Mouse (Mus musculus) left cerebral cortex, adult 9 months (tissue): Measurements from ENCODE around the gene Gtsf1.

ENCODE experiments used
- DNase-seq, 2 experiments: peaks; one replicate each; pipeline ENCODE4 v3.0.0; 2022; ENCODE audit warnings: low spot score in 2 of 2

Gene Gtsf1

DNA sequence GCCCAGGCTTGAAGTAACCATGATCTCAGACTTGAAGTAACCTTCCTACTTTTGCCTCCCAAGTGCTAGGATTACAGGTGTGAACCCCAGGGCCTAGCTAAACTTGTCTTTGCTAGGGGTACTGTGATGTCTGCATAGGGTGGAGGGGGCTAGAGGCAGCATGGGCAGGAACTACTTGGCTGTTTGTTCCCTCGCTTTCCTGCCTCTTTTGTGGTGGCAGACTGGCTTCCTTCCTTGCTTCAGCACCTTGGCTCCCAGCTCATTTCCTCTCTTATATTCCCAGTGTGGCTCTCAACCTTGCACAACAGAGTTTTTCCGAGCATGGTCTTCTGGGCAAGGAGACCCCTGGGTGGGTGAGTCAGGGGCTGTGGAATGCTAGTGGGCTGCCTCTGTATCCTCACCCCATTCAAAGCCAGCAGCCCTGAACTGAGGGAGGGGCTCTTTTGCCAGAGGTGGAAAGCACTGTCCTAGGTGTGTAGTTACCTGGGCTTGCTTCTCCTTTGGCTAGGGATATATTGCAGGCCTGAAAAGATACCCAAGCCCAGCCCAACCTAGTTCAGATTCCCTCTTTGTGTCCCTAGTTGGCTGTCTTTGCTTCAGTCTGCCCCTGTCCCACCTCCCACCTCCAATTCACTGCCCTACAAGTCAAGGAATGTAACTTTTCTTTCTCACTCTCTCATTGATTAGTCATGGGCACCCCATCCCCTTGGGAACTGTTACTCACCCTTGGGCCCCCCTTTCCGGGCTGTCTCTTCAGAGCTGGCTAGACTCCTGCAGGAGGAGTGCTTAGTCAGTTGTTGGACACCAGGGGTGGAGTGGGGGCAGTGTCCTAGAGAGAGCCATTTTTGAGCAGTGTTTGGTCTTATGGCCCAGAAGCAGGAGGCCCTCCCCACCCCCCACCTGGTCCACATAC, 52.3 kb downstream of the Gtsf1 start:
- no peak for DNase-seq

DNA sequence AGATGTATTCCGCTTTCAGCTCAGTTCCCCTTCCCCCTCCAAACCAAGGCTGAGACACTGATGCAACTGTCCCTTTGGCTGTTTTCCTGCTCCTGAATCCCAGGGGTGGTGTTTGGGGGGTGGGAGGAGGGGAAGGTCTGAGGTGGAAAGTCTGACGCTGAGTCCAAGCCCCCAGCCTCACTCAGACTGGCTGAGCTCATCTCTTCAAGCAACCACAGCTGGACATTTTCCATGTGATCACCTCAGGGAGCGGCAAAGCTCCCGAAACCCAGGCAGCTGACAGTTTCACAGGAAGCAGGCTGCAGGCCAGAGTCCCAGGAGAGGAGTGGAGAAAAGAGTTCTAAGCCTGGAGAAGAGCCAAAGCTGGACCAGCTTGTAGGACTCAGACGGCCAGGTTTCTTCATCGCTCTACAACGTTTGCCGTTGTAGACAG, 53.4 kb downstream of the Gtsf1 start:
- no peak for DNase-seq

DNA sequence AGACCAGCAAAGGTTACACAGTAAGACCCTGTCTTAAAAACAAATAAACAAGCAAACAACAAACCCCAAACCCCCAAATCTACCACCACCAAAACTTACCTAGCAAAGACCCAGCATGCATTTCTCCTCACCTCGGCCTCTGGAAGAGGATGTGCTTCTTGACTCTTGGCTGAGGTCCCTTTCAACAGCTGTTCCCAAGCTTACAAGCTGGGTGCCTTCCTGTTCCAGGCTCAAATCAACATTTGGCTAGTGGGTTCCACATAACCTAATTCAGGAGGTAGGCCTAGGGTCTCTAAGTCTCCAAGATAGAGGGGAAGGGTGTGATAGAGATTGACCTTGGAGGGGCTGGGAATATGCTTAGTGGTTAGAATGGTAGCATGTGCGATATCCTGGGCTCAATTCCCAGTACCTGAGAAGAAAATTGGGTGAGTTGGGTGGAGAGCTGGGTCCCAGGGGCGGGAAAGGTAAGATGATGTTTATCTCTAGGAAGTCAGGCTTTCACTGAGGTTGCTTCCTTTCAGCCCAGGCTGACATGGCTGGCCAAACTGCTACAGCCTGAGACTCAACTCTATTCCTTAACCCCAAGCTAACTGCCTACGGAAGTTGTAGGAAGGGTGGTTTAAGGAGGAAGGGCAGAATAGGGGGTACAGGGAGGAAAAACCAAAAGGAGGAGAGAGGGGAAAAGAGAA, 55.0 kb downstream of the Gtsf1 start:
- no peak for DNase-seq

DNA sequence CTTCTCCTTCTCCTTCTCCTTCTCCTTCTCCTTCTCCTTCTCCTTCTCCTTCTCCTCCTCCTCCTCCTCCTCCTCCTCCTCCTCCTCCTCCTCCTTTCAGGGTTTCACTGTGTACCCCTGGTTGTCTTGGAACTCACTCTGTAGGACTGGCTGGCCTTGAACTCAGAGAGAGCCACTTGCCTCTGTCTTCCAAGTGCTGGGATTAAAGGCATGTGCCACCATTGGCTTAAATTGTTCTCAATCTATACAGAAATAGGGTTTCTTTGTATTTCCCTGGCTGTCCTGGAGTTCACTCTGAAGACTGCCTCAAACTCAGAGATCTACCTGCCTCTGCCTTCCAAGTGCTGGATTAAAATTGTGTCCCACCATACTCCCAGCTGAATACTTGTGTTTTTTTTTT, 57.8 kb downstream of the Gtsf1 start:
- DNase-seq: no peak

GRCm38 (mm10) chr15:103371741-103372140, 58.5 kb downstream of the Gtsf1 start:
- no peak for DNase-seq

- no peak for DNase-seq
These were observed 59.1 kb downstream of the Gtsf1 start for GRCm38 (mm10) chr15:103371208-103371607.

DNA sequence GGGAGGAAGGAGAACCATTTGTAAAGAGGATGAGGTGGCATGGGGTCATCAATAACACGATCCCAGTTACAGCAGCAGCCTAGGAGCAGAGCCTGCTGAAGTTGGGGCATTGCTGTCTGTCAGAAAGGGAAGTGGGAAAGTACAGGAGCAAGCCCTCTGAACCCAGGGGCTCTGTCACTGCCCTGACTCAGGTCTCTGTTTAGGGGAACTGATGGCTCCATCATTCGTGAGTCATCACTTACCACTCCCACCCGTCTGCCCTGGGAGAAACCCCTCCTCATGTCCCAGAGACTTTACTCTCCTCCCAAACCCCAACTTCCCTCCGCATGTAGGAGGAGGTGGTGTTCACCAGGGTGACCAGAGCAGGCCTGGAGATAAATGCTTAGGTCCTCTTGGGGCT, 59.8 kb downstream of the Gtsf1 start:
- DNase-seq: no peak

- peak in 1 of 2 experiments; percentile 51 for DNase-seq
These were observed 61.1 kb downstream of the Gtsf1 start for GRCm38 (mm10) chr15:103369123-103369522.

DNA sequence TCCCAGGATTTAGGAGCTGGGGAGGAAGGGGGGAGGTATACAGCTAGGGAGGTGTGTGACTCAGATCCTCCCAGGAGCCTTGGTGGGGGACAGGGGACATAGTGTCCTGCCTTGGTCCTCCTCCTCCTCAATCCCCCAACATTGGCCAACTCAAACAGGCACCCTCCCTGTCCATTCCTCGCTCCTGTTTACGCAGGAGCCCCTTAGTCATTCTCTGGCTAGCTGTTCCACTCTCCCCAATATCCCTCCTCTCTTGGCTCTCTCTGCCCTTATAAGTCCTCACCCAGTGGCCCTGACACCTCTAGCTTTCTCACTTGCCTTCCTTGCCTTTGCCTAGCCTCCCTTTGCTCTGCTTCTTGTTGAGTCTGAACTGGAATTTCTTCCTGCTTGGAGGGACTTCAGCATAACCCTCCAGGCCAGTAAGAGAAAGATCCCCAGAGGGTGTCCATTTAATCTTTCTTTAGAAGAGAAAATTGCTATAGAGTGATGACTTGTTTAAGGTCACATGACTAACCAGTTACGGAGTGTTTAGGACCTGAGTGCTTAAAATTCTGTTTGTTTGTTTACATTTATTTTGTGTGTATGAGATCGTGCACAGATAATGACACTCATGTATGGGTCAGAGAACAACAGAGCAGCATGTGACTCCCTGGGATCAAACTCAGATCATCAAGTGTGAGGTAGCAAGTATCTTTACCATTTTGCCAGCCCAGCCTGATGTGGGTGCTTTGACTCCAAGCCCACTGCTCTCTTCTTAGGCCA, 61.9 kb downstream of the Gtsf1 start:
- no peak for DNase-seq

- no peak for DNase-seq
These were observed 63.7 kb downstream of the Gtsf1 start, which contains the start of gene Itga5 for GRCm38 (mm10) chr15:103366376-103367149. Gene Itga5 (minus strand): TSS chr15:103366763.

DNA sequence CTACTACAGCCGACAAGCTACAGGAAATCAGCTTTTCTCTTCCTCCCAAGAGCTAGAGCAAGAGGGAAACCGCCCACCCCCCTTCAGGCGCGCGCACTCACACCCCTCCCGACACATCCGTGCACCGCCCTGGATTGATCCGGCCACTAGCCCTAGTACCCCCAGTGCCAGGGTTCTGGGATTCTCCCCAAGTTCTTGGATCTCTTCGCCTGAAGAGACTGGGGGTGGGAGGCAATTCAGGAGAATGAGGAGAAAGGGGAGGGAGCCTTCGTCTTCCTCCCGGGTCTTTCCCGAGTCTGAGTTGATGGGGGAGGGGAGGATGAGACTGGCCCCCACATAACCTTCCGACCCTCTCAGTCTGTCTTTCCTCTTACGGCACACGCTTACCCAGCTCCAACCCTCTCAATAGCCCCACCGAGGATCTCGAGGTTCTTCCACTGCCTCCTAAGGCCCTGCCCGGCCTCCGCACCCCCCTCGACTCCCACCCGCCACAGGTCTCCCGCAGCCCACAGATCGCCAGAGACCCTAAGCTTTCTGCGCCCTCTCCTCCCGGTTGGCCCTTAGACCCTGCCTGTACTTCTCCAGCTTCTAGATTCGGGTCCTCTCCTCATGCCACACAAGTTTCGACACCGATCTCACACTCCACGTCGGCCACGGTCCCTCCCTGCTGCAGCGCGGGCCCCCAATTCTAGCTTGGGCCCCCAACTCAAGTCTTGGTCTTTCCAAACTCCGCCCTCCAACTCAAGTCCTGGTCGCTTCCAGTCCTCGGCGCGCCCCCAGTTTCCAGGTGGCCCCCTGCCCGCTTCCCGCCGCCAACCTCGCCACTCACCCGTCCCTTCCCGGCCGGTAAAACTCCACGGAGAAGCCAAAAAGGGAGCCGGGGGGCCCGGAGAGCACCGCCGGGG, 64.5 kb downstream of the Gtsf1 start:
- DNase-seq: no peak

DNA sequence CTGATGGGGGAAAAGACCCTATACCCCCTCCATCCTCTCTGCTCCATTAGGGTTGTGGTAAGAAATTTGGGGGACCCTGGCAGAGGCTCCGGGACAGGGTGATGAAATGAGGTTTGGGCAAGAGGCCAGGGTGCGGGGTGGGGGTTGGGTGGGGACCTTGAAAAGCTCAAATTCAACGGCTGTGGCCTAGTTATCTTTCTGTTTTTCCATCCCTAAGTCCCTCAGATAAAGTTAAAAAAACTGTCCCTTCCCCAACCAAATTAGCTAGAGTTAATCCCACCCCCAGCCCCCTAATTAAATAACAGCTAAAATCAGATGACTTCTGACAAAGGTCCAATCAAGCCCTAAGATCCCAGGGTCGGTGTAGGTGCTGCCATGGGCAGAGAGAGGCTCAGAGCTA, 65.5 kb downstream of the Gtsf1 start:
- DNase-seq: no peak

GRCm38 (mm10) chr15:103363809-103364208, 66.5 kb downstream of the Gtsf1 start:
- DNase-seq: no peak

- no peak for DNase-seq
These were observed 67.3 kb downstream of the Gtsf1 start for GRCm38 (mm10) chr15:103362950-103363349.

DNA sequence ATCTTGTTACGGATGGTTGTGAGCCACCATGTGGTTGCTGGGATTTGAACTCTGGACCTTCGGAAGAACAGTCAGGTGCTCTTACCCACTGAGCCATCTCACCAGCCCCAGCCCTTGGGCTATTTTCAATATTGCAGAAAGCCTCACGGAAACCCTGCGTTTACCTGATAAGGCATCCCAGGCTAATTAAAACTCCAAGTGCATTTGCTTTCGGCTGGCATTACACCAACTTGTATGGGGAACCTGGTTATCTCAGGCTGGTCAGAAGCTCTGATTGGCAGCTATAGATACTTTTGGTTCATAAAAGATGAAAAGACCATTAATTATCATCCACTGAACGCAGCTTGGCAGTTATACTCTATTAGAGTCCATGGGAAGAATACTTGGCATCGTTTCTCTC, 67.9 kb downstream of the Gtsf1 start:
- DNase-seq: no peak

GRCm38 (mm10) chr15:103361269-103361668, 69.0 kb downstream of the Gtsf1 start:
- DNase-seq: no peak

DNA sequence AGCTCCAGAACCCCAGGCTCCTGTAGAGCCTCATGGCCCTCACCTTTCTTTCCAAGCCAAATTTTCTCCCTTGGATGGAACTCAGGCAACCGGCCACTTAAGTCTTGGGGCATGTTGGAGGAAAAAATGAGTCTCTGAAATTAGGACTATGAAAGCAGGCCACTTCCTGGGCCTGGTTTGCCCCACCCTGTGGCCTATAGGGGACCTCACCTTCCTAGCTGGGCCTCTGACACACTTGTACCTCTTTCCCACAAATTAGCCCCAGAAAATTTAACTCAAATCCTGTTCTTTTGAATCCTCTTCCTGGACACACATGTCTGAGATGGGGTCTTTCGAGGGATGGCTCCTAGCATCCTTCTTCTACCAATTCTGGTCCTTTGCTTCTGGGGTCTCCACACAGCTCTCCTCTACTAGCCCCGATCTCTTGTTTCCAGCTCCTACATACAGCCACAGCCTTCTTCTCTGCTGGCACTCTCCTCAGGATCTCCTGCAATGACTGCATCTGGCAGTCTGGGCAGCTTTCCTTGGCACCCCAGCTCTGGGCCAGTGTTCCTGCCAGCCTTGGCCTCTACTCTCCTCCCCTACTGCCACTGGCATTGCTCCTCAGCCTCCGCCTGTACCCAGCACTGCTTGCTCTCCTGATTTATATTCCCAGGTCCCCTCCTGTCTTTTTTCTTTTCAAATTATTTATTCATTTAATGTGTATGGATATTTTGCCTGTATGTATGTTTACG, 70.2 kb downstream of the Gtsf1 start:
- no peak for DNase-seq

DNA sequence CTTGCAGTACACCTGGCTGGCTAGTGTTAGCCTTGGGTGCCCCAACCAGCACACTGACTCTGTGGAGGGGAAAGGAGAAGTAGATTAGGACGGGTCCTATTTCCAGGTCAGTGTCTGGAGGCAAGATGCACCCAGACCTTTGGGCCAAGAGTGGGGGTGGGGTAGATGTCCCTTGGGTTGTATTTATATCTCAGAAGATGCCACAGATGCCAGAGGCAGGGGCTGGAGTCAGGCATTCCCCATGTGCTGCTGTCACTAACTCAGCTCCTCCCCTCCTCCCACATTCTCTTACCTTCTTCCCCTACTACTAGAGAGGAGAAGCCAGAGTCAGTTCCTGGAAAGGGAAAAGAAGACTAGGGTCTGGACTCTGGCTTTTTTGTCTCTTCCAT, 71.2 kb downstream of the Gtsf1 start:
- no peak for DNase-seq

- no peak for DNase-seq
These were observed 71.8 kb downstream of the Gtsf1 start for GRCm38 (mm10) chr15:103358278-103359121.
